Mouse (Mus musculus): Measurements from ENCODE around the gene Slc8a1.

The Slc8a1 gene

DNA sequence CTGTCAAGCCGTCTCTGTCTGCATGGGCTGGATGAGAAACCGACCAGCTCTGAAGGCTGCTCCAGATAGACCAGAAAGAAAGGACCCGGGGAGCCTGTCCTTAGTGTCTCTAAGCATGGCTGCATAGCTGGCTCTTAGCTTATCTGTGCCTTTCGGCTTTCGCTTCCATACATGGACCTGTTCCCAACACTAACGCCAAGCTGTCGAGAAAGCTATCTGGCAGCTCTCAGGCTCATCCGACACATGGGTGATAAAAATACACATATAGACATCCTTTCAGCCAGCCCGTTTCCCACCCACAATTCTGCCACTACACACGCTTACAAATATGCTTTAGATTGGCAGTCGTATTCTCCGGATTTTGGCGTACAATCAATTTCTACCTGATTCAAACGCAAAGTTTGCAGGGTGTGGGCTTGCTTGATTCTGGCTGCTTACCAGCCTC, at the start of gene Slc8a1:
Slc8a1 (minus strand) TSS at position 67 of the 445 bp plus-strand sequence.
- DNase-seq (ENCODE audit: extremely low spot score, low spot score) = no peak

DNA sequence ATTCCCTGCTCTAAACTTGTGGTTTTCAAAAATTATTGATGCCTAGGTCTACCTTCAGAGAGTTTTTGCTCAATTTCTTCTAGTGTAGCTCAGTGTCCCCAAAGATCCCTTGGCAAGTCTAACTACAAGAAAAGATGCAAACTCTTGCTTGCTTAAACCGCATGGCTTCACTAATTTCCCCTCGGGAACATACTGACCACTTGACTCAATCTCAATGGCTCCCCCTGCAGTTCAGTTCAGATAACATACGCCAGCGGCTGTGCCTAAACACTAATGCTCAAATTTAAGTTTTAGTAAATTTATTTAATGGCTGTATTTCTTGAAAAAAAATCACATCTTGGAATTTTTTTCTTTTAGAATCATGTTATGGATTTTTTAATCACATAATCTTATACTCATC, 49.2 kb upstream of the Slc8a1 start:
- DNase-seq (ENCODE audit: extremely low spot score, low spot score) = no peak

DNA sequence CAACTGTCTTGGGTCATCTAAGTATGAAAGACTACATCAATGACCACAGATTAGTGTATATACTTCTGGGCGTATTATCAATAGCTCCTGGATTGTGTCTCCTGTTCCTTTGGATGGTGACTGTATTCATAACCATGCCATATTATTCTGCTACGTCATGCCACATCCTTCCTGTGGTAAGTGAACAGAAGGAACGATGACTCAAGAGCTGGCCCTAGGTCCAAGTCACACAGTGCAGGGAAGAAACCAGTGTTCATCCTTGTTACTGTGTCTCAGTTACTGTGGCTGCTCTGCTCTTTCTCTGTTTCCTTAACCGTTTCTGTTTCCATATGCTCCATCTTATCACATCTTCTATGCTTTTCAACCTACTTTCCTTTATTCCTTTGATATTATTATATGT, 44.1 kb upstream of the Slc8a1 start:
- DNase-seq (ENCODE audit: extremely low spot score, low spot score) = no peak

DNA sequence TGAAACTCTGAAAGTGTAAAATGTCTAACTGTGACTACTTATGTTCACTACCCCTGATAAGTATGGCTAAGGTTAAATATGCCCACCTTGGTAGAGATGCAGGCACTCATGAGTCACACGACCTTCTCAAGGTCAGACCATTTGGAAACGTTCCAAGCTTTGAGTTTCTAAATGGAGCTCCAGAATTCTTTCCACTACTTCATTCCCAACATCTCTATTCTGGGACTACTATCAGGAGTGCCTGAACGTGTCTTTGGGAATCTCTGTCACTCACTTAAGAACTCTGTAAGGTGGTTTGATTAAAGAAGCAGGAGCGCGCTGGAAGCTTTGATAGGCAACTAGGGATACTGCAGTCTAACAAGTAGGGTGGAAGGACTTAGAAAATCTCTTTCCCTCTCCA, 43.3 kb upstream of the Slc8a1 start:
- no peak for DNase-seq (ENCODE audit: extremely low spot score, low spot score)

DNA sequence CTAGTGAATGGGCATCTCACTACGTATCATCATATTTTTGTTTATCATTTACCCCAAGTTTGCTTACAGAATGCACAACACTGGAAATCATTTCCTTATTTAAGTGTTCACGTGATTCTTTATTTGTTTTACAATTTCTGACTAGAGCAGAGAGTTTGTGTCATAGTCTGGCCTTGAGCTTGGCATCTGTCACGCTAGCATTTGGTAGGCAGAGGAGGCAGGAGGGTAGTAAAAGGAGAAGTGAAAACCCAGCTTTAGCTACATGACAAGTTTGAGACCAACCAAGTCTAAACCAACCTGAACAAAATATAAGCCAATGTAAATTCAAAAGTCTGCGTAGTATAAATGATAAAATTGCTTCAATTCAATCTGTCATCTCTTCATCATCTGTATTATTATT, 41.7 kb upstream of the Slc8a1 start:
- no peak for DNase-seq (ENCODE audit: extremely low spot score, low spot score)

DNA sequence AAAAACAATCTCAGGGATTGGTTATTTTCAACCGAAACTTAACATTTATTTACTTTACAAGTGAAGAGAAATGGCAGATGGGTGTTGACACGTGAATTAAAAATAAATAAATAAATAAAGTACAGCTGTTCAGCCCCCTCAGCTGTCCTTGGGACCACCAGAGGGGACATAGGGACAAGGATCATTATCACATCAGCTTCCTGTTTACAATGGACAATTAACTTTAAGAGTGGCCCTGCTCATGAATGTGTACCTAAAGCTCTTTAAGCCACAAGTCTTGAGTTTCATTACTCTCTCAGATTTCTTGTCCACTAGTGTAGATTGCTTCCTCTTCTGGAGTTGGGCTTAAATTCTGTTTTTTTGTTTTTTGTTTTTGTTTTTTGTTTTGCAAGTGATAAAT, 12.5 kb upstream of the Slc8a1 start:
- DNase-seq (ENCODE audit: extremely low spot score, low spot score) = no peak

DNA sequence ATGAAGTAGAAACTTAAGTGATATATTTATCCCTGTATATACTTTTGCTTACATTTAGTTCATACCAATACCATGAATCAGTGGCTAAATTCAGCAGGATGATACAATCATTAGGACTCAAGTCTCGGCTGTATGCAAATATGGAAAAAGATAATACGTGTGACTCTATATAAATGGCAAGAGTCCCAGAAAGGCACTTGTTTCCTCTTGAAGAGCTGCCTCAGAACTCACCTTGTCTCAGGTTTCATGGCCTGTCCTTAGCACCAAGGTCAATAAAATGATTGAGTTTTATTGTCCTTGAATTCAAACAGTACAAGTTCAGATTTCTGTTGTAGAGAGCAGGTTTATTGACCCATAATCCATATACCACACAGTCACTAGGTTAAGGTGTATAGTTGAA, 4.9 kb upstream of the Slc8a1 start:
- no peak for DNase-seq (ENCODE audit: extremely low spot score, low spot score)

DNA sequence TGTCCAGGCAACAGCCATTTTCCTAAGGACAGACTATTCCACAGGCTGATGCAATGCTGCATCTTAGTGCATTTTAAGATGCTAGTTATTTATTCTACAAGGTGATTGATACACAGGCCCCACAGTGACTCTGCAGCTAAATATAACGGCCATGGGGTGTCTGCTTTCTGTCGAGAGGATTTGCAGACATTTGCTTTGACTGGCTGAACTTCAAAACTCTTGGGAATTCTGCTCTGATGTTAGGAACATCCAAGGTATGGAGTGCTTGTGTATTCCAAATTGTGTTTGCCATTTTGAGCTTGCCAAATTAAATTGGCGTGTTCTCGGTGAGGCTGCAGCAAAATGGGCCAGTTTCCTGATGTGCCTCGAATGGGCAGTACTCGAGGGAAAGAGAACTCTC, 2.4 kb upstream of the Slc8a1 start:
- DNase-seq (ENCODE audit: extremely low spot score, low spot score) = no peak

DNA sequence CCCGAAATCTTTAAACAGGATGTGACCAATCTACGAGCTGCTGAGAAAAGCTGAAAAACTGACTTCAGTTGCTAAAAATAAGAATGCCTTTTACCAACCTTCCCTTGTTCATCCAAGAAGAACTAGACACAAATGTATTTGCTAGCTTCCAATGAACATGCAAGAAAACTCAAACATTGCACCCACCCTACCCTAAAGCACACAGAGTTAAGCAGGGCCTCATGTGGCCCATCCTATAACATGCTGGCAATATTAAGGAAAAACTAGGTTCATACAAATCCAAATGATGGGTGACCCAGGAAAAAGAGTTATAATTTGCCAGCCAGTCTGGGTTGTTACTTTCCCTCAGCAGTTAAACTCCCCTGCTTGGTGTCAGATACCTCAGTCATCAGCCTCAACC, 398 bp downstream of the Slc8a1 start:
- DNase-seq (ENCODE audit: extremely low spot score, low spot score) = no peak

DNA sequence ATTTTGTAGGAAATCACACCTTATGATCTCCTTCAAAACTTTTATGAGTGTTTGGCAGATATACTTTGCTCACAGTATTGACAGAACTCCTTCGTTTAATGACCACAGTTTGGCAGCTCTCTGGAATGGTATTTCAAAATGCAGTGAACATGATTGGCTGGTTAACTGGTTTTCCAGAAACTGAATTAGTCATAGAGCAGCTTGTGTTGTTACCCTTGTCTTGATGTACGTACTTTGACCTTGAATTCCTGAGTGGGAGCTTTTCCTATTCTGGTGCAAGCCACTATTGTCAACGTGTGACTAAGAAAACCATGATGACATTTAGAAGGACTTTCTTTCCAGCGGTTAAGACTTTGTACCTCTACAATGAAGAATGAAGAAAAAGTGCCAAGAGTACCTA, 868 bp downstream of the Slc8a1 start:
- no peak for DNase-seq (ENCODE audit: extremely low spot score, low spot score)

DNA sequence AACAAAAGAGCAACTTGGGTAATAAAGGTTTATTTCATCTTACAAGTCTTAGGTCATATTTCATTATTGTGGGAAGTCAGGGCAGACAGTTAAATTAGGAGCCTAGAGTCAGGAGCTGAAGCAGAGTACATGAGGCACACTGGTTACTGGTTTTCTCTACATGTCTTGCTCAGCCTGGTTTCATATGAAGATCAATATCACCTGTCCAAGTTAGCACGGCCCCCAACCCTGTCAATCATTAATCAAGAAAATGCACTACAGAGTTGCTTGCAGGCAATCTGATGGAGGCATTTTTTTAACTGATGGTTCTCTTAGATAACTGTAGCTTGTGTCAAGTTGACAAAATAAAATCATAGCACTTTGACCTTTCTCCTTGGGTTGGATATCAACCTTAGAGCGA, 2.6 kb downstream of the Slc8a1 start:
- no peak for DNase-seq (ENCODE audit: extremely low spot score, low spot score)

DNA sequence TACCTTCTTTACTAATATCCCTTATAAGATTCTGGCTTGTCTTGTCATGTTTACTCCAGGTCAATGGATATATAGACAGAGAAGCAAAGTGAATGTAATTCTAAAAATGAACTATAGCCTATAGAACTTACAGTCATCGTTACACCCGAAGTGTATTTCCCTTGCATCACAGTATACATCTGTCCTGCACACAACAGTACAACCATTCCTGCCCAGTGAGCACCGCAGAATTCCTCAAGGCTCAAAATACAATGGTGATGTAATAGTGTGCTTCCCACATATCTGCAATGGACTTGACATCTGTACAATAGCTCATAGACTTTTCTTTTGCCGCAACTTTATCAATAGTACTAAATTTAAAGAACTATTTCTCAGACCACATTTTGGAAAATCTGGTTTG, 8.3 kb downstream of the Slc8a1 start:
- no peak for DNase-seq (ENCODE audit: extremely low spot score, low spot score)

DNA sequence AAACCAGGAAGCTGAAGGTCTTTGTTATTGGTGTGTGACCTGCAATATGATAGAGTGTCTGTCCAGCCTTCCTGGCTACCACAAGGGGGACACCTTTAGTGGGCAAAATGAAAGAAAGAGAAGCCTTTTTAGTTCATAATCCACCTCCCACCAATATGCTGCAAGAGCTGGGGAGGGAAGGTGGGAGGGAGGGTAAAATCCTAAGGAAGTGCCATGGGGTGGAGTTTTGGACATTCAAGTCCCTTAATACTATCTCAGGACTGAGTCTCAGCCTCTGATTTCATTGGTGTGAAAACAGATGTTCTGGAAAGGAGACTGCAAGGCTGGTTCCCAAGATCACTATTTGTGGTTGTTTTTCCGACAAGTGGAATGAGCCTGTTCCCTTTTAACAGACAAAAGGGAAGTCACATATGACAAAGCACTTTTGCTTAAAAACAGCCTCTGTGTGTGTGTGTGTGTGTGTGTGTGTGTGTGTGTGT, 25.9 kb downstream of the Slc8a1 start:
- DNase-seq (ENCODE audit: extremely low spot score, low spot score) = no peak

DNA sequence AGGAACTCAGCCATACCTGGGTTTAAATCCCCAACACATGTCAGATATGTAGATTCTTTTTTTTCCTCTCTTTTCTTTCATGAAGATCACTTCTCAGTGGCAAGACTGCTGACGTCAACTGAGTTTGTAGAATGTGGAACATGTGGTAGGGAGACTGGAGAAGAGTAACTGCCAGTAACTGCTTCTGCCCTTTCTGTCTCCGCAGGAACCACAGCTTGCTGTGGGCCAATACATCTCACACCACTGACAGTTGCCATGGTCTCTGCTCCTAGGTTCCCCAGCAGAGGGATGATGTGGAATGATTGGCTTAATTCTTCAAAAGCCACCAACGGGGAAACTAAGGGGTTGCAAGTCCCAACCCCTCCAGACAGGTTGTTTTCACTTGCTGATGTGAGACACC, 33.4 kb downstream of the Slc8a1 start:
- DNase-seq (ENCODE audit: extremely low spot score, low spot score) = no peak

DNA sequence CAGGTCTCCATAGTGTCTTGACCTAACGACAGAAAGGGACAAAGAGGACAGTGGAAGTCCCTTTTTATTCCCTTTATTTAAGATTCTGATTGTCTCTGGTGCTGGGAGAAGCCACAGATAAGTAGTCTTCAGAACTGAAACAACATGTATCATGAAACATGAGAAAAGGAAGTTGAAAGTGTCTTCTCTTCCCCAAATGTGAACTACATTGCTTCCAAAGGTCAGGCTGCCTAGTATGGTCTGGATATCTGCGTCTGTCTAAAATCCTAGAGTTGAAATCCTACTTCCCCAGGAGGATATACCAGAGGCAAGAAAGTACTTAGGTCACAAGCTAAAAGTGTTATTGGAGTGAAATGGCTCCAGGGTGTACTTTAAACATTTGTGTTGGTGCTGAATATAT, 34.9 kb downstream of the Slc8a1 start:
- no peak for DNase-seq (ENCODE audit: extremely low spot score, low spot score)

DNA sequence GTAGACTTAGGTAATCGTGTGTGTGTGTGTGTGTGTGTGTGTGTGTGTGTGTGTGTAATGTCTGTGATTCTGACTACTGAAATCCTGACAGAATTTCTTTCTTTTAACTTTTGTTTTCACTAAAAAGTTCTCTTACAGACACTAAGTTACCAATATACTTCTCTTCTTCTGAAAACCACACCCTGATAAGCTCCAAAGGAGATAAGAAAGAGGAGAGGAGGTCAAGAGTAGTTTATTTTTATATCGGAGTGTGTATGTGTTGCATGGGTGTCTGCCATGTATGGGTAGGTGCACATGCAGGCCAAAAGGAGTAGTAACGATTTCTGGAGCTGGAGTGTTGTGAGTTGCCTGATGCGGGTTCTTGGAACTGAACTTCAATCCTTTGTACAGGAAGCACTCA, 36.5 kb downstream of the Slc8a1 start:
- DNase-seq (ENCODE audit: extremely low spot score, low spot score) = no peak

DNA sequence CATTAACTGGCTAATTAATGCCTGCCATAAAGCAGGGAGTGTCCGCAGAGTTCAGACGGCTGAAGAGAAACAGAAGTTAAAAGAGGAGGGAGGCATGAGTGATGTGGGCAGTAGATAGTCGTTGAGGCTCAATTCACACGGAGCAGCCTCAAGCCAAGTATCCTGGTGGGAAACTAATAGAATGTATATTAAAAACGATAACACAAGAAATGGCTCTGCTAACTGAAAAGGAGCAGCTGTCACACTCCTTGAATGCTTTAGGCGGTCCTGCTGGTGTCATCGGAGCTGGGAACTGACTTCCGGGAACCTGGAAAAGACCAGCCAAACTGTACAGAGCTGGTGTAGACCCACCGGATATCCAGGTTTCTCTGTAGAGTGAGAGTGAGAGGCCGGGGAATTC, 39.4 kb downstream of the Slc8a1 start:
- DNase-seq (ENCODE audit: extremely low spot score, low spot score) = no peak

DNA sequence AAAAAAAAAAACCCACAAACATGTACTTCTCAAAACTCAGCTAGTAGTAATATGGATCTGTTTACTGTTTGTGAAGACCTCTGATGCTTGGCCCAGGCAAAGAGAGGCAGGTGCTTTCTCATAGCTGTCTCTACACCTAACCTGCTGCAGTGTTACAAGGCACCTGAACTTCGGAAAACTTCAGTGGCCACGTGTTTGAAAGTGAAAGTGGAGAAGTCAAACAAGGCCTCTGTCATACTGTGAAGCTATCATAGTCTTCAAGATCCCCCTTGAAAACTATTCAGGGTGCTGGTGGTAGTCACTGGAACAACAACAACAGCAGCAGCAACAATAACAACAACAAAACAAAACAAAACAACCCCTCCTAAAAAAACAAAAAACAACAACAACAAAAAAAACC, 40.5 kb downstream of the Slc8a1 start:
- DNase-seq (ENCODE audit: extremely low spot score, low spot score) = no peak

DNA sequence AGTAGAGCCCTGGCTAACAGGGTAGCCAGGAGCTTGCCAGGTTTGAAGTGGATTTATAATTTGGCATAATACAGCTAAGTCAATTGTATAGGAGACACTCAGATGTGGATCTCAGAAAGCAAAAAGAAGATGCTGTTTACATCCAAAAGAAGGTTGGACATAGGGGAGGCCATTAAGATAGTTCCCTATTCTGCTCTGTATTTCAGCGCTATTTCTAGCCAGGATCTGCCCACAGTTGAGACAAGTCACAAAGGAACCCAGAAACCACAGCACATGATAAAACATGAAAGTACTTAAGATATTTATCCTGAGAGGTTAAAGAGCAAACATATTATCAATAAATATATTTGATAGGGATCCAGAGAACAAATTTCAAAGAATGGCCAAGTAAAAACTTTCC, 43.2 kb downstream of the Slc8a1 start:
- no peak for DNase-seq (ENCODE audit: extremely low spot score, low spot score)

DNA sequence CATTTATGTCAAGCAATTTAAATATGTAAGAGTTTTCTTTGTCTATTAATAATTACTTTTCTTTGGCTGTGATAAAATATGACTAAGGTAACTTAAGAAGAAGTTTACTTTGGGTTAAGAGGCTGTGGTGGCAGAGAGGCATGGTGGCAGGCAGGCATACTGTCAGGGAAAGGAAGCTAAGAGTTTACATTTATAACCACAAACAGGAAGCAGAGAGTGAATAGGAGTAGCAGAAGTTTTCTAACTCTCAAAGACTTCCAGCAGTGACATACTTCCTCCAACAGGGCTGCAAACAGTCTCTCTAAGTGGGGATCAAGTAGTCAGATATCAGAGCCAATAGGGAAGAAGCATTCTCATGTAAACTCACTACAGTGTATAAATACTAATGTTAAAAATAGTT, 58.6 kb downstream of the Slc8a1 start:
- DNase-seq (ENCODE audit: extremely low spot score, low spot score) = no peak

DNA sequence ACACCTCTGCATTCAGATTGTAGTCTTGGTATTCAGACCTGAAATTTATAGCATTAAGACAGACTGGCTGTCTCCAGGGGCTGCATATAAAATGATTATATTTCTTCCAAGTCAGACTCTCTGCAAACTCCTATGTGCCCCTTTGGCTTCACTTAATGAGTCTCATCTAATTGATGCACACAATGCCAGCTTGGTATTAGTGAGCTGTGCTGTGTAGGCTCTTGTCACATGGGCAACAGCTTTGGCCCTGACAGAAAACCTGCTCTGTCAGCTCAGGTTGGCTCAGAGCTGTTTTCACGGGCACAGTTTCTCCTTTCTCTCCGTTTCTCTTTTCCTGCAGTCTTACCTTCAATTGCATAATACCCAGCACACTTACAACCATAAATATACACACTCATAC, 60.7 kb downstream of the Slc8a1 start:
- no peak for DNase-seq (ENCODE audit: extremely low spot score, low spot score)

DNA sequence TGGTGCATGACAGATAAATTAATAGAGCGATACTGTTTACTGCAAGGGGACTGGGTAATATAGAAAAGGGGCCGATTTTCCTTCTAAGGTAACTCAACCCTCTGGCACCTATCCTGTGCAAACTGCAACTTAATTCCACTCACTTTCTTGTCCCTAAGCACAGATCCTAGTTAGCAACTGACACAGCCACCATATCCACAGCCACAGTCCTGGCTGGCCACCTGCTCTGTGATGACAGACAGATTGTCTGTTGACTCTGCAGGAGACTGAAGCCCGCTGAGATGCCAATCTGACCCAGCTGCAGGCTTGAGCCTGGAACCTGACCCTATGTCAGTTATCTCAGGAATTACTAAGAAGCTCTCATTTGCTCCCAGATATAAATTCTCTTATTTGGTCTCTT, 62.0 kb downstream of the Slc8a1 start:
- peak; percentile 18 for DNase-seq (ENCODE audit: extremely low spot score, low spot score)

DNA sequence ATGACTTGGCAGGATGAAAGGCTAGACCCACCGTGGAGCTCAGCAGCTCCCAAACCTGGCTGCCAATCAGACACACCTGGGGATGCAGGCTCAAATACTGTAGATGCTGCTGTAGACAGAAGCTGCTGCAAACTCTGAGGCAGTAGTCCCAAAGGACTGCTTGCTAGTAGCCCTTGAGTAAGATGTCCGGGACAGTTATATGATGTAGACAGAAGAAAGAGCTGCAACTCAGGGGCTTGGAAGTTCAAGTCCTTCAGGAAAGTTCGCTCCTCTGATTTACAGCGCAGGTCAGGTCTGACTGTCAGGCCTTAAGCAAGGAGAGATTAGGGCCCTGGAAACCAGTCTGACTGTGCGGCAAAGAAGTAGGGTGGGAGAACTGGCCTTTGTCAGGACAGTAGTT, 66.9 kb downstream of the Slc8a1 start:
- DNase-seq (ENCODE audit: extremely low spot score, low spot score) = peak; percentile 38

All from neural tube, embryonic 10.5 days (tissue).